Mouse (Mus musculus): ENCODE data around the gene Pm20d2. TPM values are rescaled to one million over a fixed set of nuclear protein-coding genes. Genes with fewer than 3 reads are reported as not detected.

The Pm20d2 gene
- total RNA-seq, 1 experiment from 2014 or later, result 1.4 TPM

- no peak for ATAC-seq (replicated peaks; ENCODE audit: low read depth, poor library complexity, severe bottlenecking)
Observed at GRCm38 (mm10) chr4:33125409-33126084, 64.0 kb downstream of the Pm20d2 start.

- ATAC-seq (replicated peaks; ENCODE audit: low read depth, poor library complexity, severe bottlenecking), result peak; percentile 99
Observed at GRCm38 (mm10) chr4:33124493-33124892, 65.0 kb downstream of the Pm20d2 start.

Other genes with a start within 250 kb of the Pm20d2 start
- 1.7 and 1.9 TPM in 2 replicates for gene Ankrd6, start 238.9 kb downstream of the Pm20d2 start, total RNA-seq (2017)
- gene Rragd, start 206.7 kb downstream of the Pm20d2 start, total RNA-seq (2017), result 0.18 TPM in 1 of 2 replicates, not detected in the other
- 42.0 and 53.7 TPM in 2 replicates for gene Ube2j1, start 158.3 kb downstream of the Pm20d2 start, total RNA-seq (2017)
- not detected in 2 replicates for gene Gabrr2, start 126.7 kb downstream of the Pm20d2 start, total RNA-seq (2017)
- gene Gabrr1, start 57.2 kb downstream of the Pm20d2 start, total RNA-seq (2017), result not detected in 2 replicates
- gene Srsf12, start 19.3 kb upstream of the Pm20d2 start, total RNA-seq (2017), result 0.68 TPM in 1 of 2 replicates, not detected in the other
- gene Pnrc1, start 100.4 kb upstream of the Pm20d2 start, total RNA-seq (2017), result 220 and 223 TPM in 2 replicates
- gene Rngtt, start 120.6 kb upstream of the Pm20d2 start, total RNA-seq (2017), result 29.5 and 46.5 TPM in 2 replicates

Measured in common myeloid progenitor, adult 5-6 weeks (primary cell).